Mouse (Mus musculus): ENCODE data around the gene Eps8l3.

DNA sequence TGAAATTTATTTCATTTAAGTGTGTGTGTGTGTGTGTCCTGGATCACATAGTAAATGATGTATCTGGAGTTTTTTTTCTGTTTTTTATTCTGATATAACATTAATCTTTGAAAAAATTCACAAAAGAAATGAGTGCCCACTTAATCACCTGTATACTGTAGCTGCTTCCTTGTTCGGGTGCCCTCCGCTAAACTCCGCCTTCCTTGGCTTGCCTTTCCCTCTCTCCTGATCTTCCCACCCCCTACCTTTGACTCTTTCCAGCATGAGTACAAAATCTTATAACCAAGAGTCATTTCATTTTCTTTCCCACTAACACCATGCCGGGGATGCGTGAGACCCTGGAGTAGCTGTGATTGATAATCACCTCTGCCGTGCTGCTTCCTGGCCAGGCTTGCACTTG, 55.1 kb downstream of the Eps8l3 start:
- no peak for TF ChIP-seq CEBPB (IDR thresholded peaks at IDR 0.05; ENCODE audit: insufficient read depth, poor library complexity, severe bottlenecking)
- no peak for TF ChIP-seq USF1 (IDR thresholded peaks at IDR 0.05; ENCODE audit: low read depth)
- no peak for TF ChIP-seq POLR2A (IDR thresholded peaks at IDR 0.05; ENCODE audit: insufficient read length, low read depth)
- no peak for TF ChIP-seq MYOD1 (IDR thresholded peaks at IDR 0.05; ENCODE audit: control insufficient read depth in 1 of 3, insufficient read length in 2 of 3, low read depth in 2 of 3)
- TF ChIP-seq TCF3 (IDR thresholded peaks at IDR 0.05; ENCODE audit: insufficient read length, low read depth): no peak
- TF ChIP-seq MYOG (IDR thresholded peaks at IDR 0.05; ENCODE audit: control insufficient read depth in 1 of 3, insufficient read depth in 1 of 3, insufficient read length in 2 of 3, low read depth in 2 of 3): no peak
- TF ChIP-seq E2F4 (IDR thresholded peaks at IDR 0.05; ENCODE audit: insufficient read depth): no peak
